In the genomic region with DNA sequence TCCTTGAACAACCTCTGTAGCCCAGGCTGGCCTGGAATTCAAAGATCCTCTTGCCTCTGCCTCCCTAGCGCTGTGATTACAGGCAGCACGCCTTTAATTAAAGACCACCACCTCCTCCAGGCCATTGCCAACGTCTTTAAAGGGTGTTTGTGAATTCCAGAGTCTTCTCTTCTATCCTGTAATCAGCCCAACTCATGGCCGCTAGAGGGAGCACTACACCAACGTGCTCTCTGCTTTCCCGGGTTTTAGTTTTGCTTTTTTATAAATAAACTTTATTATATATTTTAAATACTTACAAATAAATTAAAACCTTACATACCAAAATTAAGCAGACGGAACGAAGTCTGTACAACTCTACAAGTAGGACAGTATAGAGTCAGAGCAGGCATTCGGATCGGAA, we compare ENCODE assay signal across 9 mouse cellular contexts. TPM values are rescaled to one million over a fixed set of nuclear protein-coding genes. Genes with fewer than 3 reads are reported as not detected.
DNase-seq lines count a peak whose midpoint lies in the region; ATAC-seq lines count a peak whose summit lies in the region.
"Had no signal": no experiment of that assay in that cellular context is flagged by ENCODE, and none has a peak within 500 bp of the region (broad histone marks: within the 10 kb centered on the region; RNA-seq: fewer than 3 reads in every experiment).

No protein-coding gene starts in this region.

- ATAC-seq in inflammation-experienced regulatory T-cells, adult 6 months, result peak; percentile 27

- no peaks in the 10 kb centered on the region for H3K36me3 ChIP-seq in midbrain, embryonic 10.5 days
- H3K36me3 ChIP-seq: embryonic facial prominence, embryonic 12.5 days had no signal

- peak; percentile 83 for DNase-seq in urinary bladder, postnatal 14 days (ENCODE audit: low spot score)
- DNase-seq in urinary bladder, postnatal 10 days (ENCODE audit: low spot score), result no peak
- peak; percentile 89 to 92 for DNase-seq in cerebellum, postnatal 10 days
- peak; percentile 70 to 81 for DNase-seq in frontal cortex, postnatal 36 days (ENCODE audit: low spot score in 2 of 2)
- DNase-seq in left cerebral cortex, postnatal 25 days (ENCODE audit: low spot score in 2 of 2), result peak; percentile 76 to 78
- DNase-seq in midbrain, embryonic 10.5 days (ENCODE audit: low spot score), result peak; percentile 71
- peak; percentile 59 to 76 for DNase-seq in spleen, postnatal 36 days (ENCODE audit: low spot score in 2 of 2)

- intact Hi-C loops in left cerebral cortex, postnatal 25 days (cut with DNase I), result loop anchor here (1.0 to 5.0 kb wide), 3 partner anchors 29 to 82 kb away; partner anchors contain the start of genes Csnk1g2 and Klf16

- peaks cover 41% of the 10 kb centered on the region for H3K4me1 ChIP-seq in midbrain, embryonic 10.5 days

- H3K4me3 ChIP-seq in midbrain, embryonic 10.5 days, result no peak overlapping the region
- H3K4me3 ChIP-seq: embryonic facial prominence, embryonic 12.5 days had no signal

- 23% methylated on average over 10 of the region's 10 CpGs for WGBS in midbrain, embryonic 10.5 days

- H3K27me3 ChIP-seq in midbrain, embryonic 10.5 days (ENCODE audit: low read depth, poor library complexity, severe bottlenecking), result no peaks in the 10 kb centered on the region
- H3K27me3 ChIP-seq: embryonic facial prominence, embryonic 12.5 days had no signal

- H3K27ac ChIP-seq in midbrain, embryonic 10.5 days (replicated peaks), result 0 out of 2 replicates have a peak overlapping the region, but pooled peaks have one; percentile 46
- H3K27ac ChIP-seq: embryonic facial prominence, embryonic 12.5 days had no signal

- no peaks in the 10 kb centered on the region for H3K9me3 ChIP-seq in midbrain, embryonic 10.5 days (replicated peaks)
- H3K9me3 ChIP-seq: embryonic facial prominence, embryonic 12.5 days had no signal

RNA-seq across cellular contexts. Expression of gene Btbd2, which starts 2.3 kb away (rescaled TPM):
- polyA plus RNA-seq in inflammation-experienced regulatory T-cells, adult 6 months (2017; shearing (Covaris generic)), result 10 to 100 TPM in 1 of 3 experiments, 1 to 10 TPM in 2; 3.4 to 10.4 (median 9.2) TPM
- total RNA-seq in left cerebral cortex, postnatal 25 days (2021), result 10 to 100 TPM; 91.7 to 92.7 TPM
- polyA plus RNA-seq in midbrain, embryonic 10.5 days (2016; fragmentation: Nextera tagmentation; extraction: Ambion mirVana), result 70.3 and 75.2 TPM in 2 replicates

RNA-seq across cellular contexts. Expression of gene Mknk2, which starts 18.7 kb away (rescaled TPM):
- polyA plus RNA-seq in inflammation-experienced regulatory T-cells, adult 6 months (2017; shearing (Covaris generic)), result 10 to 100 TPM; 50.3 to 61.4 (median 50.9) TPM
- total RNA-seq in left cerebral cortex, postnatal 25 days (2021), result 10 to 100 TPM; 35.3 to 44.0 TPM
- 82.7 and 84.7 TPM in 2 replicates for polyA plus RNA-seq in midbrain, embryonic 10.5 days (2016; fragmentation: Nextera tagmentation; extraction: Ambion mirVana)

RNA-seq across cellular contexts. Expression of gene Csnk1g2, which starts 36.6 kb away (rescaled TPM):
- polyA plus RNA-seq in inflammation-experienced regulatory T-cells, adult 6 months (2017; shearing (Covaris generic)), result 10 to 100 TPM; 11.7 to 16.3 (median 13.2) TPM
- 100 to 1,000 TPM; 222 to 247 TPM for total RNA-seq in left cerebral cortex, postnatal 25 days (2021)
- 131 and 151 TPM in 2 replicates for polyA plus RNA-seq in midbrain, embryonic 10.5 days (2016; fragmentation: Nextera tagmentation; extraction: Ambion mirVana)

RNA-seq across cellular contexts. Expression of gene Mob3a, which starts 42.6 kb away (rescaled TPM):
- polyA plus RNA-seq in inflammation-experienced regulatory T-cells, adult 6 months (2017; shearing (Covaris generic)), result 100 to 1,000 TPM; 190 to 248 (median 240) TPM
- 10 to 100 TPM; 13.4 to 15.8 TPM for total RNA-seq in left cerebral cortex, postnatal 25 days (2021)
- 69.9 and 73.9 TPM in 2 replicates for polyA plus RNA-seq in midbrain, embryonic 10.5 days (2016; fragmentation: Nextera tagmentation; extraction: Ambion mirVana)

RNA-seq across cellular contexts. Expression of gene Izumo4, which starts 42.8 kb away (rescaled TPM):
- polyA plus RNA-seq in inflammation-experienced regulatory T-cells, adult 6 months (2017; shearing (Covaris generic)), result 100 to 1,000 TPM in 2 of 3 experiments, 10 to 100 TPM in 1; 71.4 to 109 (median 107) TPM
- 10 to 100 TPM; 35.9 to 42.5 TPM for total RNA-seq in left cerebral cortex, postnatal 25 days (2021)
- polyA plus RNA-seq in midbrain, embryonic 10.5 days (2016; fragmentation: Nextera tagmentation; extraction: Ambion mirVana), result 8.9 and 15.7 TPM in 2 replicates
